Mouse (Mus musculus) ovary, postnatal 36 days (tissue): ENCODE measurements around the gene Myl3.

Experiments
- DNase-seq: peaks from one replicate; pipeline ENCODE4 v3.0.0; 2022; ENCODE audit warnings: low spot score, mixed read lengths

Gene Myl3

DNA sequence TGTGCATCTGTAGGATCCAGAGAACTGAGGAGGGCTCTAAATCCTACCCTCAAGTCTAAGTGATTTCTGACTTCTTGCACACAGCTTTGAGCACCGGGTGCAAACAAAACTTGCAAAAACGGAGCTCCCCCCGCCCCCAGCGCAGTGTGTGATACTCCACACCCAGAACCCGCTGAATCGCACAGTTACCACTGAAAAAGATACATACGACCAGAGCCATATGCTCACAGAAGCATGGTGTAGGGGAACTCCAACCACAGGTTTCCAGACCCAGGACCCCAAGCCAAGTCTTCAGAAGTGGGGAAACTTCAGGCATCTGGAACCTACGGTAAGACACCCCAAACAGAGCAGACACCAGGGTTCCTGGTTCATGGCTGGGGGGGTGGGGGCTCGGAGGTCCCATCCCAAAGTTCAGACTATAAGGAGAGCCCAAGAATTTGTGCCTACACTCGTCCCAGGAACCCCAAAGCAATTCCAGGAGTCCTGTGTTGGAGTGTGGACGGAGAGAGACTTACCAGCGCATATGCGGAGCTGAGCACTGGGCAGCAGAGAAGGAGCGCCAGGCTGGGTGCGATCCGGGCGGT, at the start of gene Myl3:
Gene Myl3 (plus strand): TSS at position 151 of the 584 bp plus-strand sequence.
- DNase-seq = no peak

DNA sequence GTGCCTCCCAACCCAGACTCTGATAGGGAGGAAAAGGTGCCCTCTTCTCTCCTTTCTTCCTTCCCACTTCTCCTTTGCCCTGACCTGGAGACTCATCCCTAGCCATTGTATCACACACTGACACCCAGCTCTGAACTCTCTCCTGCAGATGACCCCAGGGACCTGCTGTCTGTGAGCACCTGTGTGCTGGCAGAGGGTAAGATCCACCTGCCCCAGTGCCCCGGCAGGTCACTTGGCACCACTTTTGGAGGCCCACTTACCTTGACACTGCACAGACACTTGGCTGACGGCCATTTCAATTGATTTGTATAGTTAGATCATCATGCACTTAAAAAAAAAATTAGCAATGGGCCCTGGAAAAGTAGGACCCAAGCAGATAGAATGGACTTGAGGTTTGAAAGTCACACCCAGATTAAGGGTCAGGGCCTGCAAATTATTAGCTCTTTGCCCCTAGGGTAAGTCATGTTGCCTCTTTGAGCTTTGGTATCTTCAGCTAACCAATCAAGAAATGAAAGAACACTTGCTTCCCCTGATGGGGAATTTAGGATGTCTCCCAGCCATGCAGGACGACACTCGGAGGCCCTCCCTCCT, 46.4 kb upstream of the Myl3 start:
- DNase-seq = no peak

DNA sequence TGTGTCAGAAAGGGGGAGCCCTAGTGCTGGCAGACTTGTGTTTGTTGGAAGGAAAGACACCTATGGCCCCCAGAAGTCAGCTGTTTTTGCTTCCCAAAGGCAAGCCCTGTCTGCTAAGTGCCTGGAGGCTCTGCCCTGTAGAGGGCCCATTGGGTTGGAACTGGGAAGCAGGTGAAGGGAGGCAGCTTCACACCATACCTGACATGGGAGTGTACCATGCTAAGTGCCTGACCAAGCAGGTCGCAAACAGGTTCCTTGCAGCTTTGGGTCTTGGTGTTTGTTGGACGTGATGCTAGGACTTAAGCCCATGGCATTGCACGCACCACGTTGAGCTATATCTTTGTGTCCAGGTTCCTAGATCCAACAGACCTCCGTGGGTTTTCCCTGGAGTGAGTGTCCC, 45.2 kb upstream of the Myl3 start:
- no peak for DNase-seq

DNA sequence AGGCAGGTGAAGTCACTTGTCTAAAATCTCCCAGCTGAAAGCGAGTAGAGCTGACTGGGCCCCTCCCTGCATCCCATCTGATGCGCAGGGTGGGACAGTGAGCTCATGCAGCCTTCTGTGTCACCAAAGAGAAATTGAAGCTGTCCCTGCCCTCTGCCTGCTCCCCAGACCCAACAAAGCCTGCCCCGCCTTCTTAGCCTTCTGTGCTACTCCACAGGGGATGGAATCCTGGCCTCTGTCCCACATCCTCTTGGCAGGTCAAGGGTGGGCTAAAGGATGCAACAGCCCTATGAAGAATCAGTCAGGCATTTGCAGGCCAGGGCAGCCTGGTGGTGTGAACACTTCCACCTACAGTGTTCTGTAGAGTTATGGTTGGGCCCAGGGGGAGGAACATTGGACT, 44.2 kb upstream of the Myl3 start:
- no peak for DNase-seq

DNA sequence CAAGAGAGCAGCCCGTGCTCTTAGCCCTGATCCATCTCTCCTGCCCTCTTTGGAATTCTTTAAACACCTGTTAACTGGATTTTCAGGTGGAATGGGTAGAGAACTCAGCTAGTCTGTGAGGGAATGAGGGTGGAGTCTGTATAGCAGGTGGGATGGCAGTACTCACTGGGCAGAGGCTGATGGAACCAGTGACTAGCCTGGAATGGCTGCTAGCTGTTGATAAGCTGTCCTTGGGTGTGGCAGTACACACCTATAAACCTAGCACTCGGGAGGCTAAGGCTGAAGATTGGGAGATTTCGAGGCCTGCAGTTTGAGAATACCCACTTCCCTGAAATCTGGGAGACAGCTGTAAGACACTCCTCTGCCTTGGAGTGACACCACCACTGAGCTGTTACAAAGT, 42.1 kb upstream of the Myl3 start:
- DNase-seq = no peak

DNA sequence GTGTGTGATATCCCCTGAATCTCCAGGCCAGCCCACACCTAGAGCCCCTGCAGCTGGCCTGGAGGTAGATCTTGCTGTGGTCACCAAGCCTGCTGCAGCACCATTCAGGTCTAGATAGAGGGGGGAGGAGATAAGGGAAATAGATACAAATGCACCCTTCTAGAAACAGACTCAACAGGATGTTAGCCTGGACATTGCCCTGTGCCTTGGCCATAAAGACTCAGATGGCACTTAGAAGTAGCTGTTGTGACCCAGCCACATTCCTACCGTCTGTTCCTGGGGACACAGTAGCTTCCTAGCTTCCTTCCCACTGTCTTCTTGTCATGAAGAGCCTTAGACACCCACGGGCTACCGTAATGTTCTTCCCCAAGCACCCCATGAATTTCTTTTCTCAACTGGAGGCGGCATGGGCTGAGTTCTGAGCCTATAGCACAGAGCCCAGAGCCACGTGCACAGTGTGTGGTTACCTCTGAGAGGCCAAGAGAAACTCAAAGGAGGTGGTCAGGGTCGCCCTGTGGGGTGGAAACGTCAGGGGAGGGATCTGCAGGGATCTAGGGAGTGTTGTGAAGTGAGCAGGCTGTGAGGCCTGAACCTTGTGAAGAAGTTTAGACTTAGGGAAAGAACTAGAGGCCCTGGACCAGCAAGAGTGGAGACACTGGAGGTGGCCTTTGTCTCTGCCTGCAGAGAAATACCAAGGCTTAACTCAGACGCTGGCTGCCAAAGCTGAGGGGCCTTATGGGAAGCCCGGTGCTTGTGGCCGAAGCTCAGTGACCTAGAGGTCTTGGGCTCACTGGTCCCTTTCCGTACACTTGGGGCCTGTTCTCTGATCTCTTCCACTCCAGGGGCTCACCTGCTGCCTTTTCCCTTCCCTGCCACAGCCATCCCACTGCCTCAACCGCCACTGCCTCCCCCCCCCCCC, 40.3 kb upstream of the Myl3 start:
- no peak for DNase-seq

DNA sequence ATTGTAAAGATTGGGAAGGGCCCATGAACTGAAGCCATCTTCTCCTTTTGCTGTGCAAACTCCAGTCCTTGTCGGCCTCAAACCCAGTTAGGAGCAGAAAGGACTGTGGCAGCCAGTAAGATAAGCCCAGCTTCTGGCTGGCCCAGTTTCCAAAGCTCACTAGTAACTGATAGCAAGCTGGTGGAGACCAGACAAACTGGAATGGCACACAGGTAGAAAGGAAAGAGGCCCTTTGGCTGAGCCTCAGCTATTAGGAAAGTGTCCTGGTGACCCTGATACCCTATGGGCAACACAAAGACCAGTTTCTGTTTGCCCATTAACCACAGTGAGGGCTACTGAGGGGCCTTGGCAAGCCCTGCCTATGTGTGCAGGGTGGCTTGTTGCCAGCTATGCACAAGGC, 38.8 kb upstream of the Myl3 start:
- no peak for DNase-seq

DNA sequence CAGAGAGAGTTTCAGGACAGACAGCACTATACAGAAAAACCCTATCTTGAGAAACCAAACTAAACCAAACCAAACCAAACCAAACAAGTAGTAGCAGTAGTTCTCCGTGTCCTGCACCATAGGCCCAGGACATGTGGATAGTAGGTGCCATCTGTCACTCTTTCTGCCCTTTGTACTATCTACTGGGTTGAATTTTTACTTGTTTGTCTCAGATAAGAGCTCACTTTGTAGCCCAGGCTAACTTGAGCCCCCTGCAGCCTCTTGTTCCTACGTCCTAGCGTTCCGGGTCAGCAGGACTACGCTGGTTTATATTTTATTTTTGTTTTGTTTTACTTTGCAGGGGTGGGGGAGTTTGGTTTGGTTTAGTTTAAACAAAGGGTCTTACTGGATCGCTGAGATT, 37.7 kb upstream of the Myl3 start:
- no peak for DNase-seq

DNA sequence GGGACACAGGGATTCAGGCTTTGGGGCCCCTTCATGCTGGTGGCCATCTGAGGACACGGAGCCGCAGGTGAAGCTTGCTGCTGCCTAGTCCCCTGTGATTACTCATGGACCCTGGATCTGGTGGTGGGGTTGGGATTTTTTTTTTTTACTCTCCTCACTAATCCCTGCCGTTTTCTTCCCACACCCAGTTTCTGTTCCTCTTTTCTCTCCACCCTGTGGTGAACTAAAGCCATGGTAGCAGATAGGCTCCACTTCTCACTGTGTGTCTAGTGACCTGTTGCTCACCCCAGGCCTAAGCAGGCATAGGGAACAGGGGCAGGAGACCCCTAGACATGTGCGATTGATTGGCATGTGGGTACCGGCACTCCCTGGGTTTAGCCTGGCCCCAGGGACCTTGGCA, 34.9 kb upstream of the Myl3 start:
- no peak for DNase-seq

DNA sequence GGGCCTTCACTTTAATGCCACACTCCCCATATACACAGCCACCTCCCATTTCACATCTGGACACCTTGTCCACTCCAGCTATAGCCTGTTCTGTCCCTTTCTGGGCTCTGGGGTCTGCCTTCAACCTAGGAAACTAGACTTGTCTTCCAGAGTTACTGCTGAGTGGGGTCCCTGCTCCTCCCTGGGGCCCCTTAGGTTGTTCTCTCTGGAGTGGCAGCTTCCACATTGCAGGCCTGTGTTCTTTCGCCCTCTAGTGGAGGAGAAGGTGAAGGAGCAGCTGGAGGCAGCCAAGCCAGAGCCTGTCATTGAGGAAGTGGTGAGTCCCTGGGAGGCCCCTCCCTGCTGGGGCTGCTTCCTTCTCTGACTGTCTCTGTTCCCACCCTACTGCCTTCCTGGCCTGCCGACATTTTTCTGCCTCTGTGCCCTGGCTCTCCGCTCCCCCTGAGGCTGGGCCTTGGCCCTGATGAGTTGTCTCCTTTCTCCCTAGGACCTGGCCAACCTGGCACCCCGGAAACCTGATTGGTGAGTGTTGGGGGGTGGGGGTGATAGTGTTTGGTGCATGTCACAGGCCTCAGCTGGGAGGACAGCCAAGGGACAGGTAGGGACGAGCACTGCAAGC, 31.9 kb upstream of the Myl3 start:
- peak; percentile 67 for DNase-seq

DNA sequence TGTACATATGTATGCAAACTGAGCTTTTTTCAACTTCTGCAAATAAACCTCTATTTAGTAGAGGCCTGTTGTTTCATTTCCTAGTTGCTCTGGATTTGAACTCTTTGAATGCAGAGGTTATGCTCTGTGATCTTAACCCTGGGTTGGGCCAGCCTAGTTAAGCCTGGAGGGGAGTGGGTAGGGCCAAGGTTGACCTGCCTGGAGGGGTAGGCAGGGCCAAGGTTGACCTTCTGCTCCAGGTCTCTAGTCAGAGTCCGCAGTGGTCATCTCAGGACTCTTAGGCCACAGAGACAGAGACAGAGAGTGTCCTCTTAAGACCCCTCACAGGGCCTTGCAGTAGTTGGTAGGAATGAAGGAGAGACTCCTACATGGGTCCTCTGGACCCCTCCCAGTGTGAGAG, 30.1 kb upstream of the Myl3 start:
- no peak for DNase-seq

DNA sequence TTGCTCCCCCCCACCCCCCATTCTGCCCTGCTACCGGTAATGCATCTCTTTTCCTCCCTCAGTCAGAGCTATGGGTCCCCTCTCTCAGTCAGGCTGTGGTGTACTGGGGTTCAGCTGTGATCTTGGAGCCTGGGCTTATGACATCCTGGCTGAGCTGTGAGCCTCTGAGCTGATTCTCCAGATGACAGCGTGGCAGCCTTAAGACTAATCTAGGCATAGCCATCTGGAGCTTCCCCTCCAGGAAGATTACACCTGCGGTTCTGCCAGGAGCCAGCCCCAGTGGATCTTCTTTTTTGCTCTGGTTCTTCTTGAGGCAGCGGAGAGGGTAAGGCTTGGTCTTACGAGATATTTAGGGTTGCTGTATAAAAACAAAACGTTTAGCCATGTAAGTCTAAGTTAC, 29.7 kb upstream of the Myl3 start:
- no peak for DNase-seq

DNA sequence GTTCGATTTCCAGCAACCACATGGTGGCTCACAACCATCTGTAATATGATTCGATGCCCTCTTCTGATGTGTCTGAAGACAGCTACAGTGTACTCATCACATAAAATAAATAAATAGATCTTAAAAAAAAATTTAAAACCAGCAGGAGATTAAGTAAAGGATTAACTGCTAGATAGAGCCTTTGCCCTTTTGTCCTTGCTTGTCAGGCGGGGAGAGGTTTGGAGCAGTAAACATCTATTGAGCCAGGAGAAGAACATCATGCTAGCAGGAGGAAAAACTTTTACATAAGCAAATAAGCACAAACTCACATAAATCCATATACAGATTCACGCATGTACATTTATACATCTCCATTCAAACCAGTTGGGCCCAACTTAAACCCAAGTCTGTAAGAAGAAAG, 29.1 kb upstream of the Myl3 start:
- DNase-seq = no peak

DNA sequence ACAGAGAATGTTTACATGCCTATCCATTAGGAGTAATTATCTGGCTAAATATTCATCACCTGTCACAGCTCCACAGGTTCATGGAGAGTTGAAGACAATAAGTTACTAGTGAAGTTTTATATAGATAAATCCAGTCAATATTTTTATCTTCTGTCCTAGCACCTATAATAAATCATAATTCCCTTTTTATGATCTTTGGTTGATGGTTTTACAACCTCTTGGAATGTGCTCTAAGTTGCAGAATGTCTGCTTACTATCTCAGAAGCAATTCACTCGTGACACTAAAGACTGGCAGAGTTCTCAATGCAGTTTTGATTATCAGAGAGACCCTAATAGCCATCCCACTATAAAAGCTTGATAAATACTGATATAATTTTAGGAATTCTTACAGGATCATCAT, 28.3 kb upstream of the Myl3 start:
- DNase-seq = no peak

DNA sequence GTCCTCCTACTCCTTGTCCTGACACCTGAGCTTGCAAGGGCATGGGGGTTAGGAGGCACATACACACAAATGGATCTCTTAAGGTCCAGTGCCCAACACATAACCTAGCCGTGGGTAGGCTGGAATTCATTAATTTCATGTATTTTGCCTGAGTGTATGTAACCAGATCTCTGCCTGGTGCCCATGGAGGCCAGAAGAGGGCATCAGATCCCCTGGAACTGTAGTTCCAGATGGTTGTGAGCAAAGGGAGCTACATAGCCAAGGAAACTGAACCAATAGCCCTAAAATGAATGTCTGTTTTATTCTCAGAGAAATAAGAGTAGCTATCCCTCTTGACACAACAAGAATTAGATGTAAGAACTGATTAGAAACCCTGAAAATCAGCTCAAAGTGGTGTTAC, 26.2 kb upstream of the Myl3 start:
- no peak for DNase-seq

DNA sequence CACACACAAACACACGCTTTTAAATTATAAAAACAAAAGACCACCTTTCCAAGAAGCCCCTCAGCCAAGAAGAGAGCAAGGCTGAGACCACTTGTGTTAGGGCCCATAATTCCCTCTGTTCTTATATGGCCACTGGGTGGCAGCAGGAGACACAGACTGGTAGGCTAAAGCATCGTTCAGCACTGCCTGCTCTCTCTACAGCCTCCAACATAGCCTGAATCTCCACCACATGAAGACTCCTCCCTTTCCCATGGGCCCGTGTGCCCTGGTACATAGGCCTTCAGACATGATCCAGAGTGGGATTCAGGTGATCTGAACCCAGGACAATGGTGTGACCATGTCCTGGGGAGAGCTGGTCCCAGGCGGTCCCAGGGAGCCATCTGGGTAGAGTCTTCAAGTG, 24.9 kb upstream of the Myl3 start:
- no peak for DNase-seq

DNA sequence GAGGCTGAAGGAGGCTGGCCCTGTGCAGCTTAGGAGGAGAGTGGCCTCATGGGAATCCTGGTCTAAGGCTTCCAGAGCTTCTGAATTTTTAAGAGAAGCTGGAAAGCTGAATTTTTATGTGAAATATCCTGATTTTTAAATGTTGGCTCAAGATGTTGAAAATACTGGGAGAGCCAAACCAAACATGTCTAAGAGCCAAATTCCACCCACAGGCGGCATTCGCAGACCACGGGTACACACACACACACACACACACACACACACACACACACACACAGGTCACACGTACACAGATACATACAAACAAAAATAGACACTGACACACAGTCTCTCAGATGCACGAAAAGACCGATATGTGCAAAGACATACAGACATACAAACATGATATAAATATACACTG, 23.6 kb upstream of the Myl3 start:
- DNase-seq = no peak

DNA sequence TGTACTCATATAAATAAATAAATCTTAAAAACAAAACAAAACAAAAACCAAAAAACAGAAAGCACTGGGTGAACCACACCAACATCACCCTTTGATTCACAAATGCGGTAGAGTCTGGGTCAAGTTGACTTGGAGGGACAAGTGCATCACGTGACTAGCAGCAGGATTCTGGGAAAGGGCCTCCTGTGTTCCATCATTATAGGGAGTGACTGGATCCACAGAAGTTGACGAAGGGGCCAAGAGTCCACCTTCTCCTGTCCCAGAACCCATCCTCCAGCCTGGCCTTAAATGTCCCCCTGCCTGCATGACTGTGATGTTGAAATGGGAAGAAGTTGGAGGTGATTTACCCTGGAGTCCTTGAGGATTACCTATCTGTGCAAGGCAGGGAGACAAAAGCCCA, 22.9 kb upstream of the Myl3 start:
- no peak for DNase-seq

DNA sequence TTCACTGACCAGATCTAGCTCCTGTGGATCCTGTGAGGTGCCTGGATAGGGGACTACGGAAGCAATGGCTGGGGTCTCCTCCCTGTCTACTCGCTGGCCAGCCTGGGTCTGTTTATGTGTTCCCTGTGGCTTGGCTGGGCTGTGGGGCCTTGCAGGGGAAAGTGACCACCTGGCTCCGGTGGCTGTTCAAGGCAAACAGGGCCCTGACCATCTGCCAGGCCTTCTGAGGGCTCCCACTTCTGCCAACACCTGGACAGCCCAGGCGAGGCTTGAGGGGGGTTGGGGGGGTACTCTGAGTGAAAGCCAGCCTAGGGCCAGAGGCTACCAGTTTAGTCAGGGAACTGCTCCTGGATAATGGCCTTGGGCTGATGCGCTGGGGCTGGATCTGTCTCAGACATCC, 21.7 kb upstream of the Myl3 start:
- DNase-seq = no peak

DNA sequence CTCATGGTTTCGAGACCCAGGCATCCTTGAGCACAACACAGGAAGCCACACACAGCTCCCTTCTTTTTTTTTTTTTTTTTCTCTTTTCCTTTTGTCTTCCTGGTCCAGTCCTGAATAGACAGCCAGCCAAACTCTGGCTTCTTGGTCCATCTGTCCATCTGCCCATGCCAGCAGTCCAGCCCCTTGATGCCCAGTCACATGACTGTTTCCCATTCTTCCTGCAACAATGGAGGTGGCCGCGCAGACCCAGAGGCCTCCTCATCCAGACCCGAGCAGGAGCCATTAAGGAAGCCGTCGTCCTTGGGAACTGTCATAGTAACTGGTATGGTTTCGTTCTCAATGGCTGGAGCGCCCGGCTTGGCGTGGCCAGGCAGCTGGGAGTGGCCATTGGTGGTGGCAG, 19.6 kb upstream of the Myl3 start:
- DNase-seq = no peak

DNA sequence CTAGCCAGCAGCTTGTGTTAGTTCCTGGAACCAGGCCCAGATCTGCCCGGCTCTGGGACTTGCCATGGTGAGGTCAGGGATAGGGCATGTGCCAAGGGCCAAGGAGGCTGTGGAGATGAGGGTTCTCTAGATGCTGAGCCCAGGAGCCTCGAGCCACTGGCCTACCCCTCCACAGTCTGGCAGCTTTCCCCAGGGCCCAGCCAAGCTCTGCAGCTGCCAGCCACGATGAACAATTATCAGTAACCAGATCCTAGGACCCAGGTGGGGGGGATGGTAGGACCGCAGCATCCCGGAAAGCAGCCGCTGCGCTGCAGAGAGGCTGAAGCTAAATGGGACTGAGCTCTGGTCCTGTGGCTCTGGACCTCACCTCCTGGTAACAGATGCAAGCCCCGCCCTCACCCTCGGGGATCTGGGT, 15.9 kb upstream of the Myl3 start:
- DNase-seq = peak; percentile 59

DNA sequence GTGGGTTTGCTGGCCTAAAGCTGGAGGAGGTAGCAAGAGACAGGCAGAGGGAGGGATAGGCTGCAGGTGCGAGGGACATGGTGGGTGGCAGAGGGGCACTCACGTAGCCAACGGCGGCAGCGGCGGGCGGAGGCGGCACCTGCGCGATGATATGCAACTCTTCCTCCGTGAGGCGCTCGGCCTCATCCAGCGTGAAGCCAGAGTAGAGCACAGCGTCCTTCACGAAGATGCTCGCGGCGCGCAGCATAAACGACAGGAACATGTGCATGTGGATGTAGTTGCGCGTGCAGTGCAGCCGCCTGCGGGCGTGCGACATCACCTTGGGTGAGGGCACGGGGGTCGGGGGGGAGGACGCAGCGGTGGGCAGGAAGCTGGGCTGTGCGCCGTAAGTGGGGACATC, 14.8 kb upstream of the Myl3 start:
- DNase-seq = no peak

DNA sequence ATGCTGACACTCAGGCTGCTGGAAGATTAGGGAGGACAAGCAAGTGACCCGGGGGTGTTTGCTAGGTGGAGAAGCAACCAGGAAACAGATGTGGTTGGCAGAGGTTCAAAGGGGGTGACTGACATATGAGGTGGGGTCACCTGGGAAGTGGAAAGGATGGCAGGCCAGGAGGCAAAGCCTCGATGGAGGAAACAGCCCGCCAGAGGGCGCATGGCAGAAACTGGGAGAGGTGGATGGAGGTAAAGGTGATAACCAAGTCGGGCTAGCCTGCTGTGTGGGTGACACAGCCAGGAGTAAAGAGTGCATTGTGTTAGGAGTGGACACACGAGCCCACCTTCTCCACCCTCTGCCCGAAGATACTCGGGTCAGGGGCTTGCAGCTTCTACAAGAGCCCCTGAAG, 11.8 kb upstream of the Myl3 start:
- peak; percentile 57 for DNase-seq
